Mouse (Mus musculus): ENCODE data around the gene Coro2b.
A peak's percentile ranks its signal among the peaks of the same experiment; 100 is the strongest.

The Coro2b gene

GRCm38 (mm10) chr9:62438085-62438754 lies 98.6 kb downstream of the Coro2b start:
- DNase-seq (ENCODE audit: low spot score in 2 of 2), result peak in 1 of 2 experiments; percentile 51

- DNase-seq (ENCODE audit: low spot score in 2 of 2), result no peak
Observed at GRCm38 (mm10) chr9:62437446-62437845, 99.4 kb downstream of the Coro2b start.

- peak in 1 of 2 experiments; percentile 55 for DNase-seq (ENCODE audit: low spot score in 2 of 2)
Observed at GRCm38 (mm10) chr9:62435613-62436318, 101.1 kb downstream of the Coro2b start.

GRCm38 (mm10) chr9:62432261-62433060 lies 104.4 kb downstream of the Coro2b start:
- peak in 1 of 2 experiments; percentile 13 for DNase-seq (ENCODE audit: low spot score in 2 of 2)

GRCm38 (mm10) chr9:62430741-62431140 lies 106.1 kb downstream of the Coro2b start:
- no peak for DNase-seq (ENCODE audit: low spot score in 2 of 2)

GRCm38 (mm10) chr9:62427010-62427409 lies 109.8 kb downstream of the Coro2b start:
- DNase-seq (ENCODE audit: low spot score in 2 of 2), result no peak

- DNase-seq (ENCODE audit: low spot score in 2 of 2), result no peak
Observed at GRCm38 (mm10) chr9:62426531-62426930, 110.3 kb downstream of the Coro2b start.

GRCm38 (mm10) chr9:62426021-62426420 lies 110.8 kb downstream of the Coro2b start:
- no peak for DNase-seq (ENCODE audit: low spot score in 2 of 2)

- no peak for DNase-seq (ENCODE audit: low spot score in 2 of 2)
Observed at GRCm38 (mm10) chr9:62425265-62425664, 111.6 kb downstream of the Coro2b start.

GRCm38 (mm10) chr9:62423871-62424270 lies 113.0 kb downstream of the Coro2b start:
- no peak for DNase-seq (ENCODE audit: low spot score in 2 of 2)

- no peak for DNase-seq (ENCODE audit: low spot score in 2 of 2)
Observed at GRCm38 (mm10) chr9:62422926-62423325, 113.9 kb downstream of the Coro2b start.

- DNase-seq (ENCODE audit: low spot score in 2 of 2), result no peak
Observed at GRCm38 (mm10) chr9:62421911-62422310, 114.9 kb downstream of the Coro2b start.

GRCm38 (mm10) chr9:62421027-62421426 lies 115.8 kb downstream of the Coro2b start:
- DNase-seq (ENCODE audit: low spot score in 2 of 2), result peak in 1 of 2 experiments; percentile 58

- no peak for DNase-seq (ENCODE audit: low spot score in 2 of 2)
Observed at GRCm38 (mm10) chr9:62420261-62420917, 116.5 kb downstream of the Coro2b start.

- DNase-seq (ENCODE audit: low spot score in 2 of 2), result no peak
Observed at GRCm38 (mm10) chr9:62418742-62419141, 118.1 kb downstream of the Coro2b start.

GRCm38 (mm10) chr9:62407357-62408146 lies 129.3 kb downstream of the Coro2b start:
- DNase-seq (ENCODE audit: low spot score in 2 of 2), result no peak

- DNase-seq (ENCODE audit: low spot score in 2 of 2), result no peak
Observed at GRCm38 (mm10) chr9:62406423-62407013, 130.3 kb downstream of the Coro2b start.

GRCm38 (mm10) chr9:62401589-62401988 lies 135.3 kb downstream of the Coro2b start:
- DNase-seq (ENCODE audit: low spot score in 2 of 2), result no peak

- DNase-seq (ENCODE audit: low spot score in 2 of 2), result no peak
Observed at GRCm38 (mm10) chr9:62400531-62401170, 136.2 kb downstream of the Coro2b start.

GRCm38 (mm10) chr9:62394163-62394562 lies 142.7 kb downstream of the Coro2b start:
- DNase-seq (ENCODE audit: low spot score in 2 of 2), result no peak
